Mouse (Mus musculus): ENCODE results near the gene Fitm1.

GRCm38 (mm10) chr14:55592226-55592625, 16.8 kb downstream of the Fitm1 start:
- no peak for TF ChIP-seq GATA1 (IDR thresholded peaks at IDR 0.05; ENCODE audit: borderline replicate concordance, low read length)
- no peak for TF ChIP-seq FLI1 (IDR thresholded peaks at IDR 0.05; ENCODE audit: low read length)

Measured in megakaryocyte, embryonic 14.5 days (primary cell).